Mouse (Mus musculus): ENCODE results near the gene Cpeb1. TPM values are rescaled to one million over a fixed set of nuclear protein-coding genes. Genes with fewer than 3 reads are reported as not detected.

Gene Cpeb1
- polyA plus RNA-seq (2014; fragmentation: Illumina TruSeq; extraction: RNeasy Lipid Tissue Mini Kit (QIAGEN cat#74804); ENCODE audit: low read depth, low replicate concordance), result 43.9 TPM

DNA sequence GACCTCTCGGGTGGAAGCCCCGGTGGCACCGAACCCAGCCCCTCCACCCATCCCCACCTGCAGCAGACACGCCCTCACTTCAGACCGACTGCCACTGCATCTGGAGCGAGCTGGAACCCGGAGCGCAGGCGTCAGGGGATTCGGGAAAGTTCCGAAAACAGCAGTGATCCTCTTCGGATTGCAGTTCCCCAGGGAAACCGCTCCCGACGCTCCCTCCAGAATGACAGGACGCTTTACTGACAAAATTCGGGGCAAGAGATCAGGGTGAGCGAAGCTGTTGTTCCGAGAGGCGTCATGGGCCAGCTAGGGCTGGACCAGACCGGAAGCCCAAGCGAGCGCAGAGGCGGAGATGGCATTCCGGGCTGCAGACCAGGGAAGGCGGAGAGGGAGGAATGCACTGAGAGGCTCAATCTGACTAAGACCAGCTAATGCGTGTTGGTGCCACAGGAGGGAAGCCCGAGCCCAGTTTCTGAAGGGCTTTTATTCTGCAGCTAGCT, at the start of gene Cpeb1:
TSS of gene Cpeb1 (minus strand) at position 311 of the 497 bp plus-strand sequence.

DNA sequence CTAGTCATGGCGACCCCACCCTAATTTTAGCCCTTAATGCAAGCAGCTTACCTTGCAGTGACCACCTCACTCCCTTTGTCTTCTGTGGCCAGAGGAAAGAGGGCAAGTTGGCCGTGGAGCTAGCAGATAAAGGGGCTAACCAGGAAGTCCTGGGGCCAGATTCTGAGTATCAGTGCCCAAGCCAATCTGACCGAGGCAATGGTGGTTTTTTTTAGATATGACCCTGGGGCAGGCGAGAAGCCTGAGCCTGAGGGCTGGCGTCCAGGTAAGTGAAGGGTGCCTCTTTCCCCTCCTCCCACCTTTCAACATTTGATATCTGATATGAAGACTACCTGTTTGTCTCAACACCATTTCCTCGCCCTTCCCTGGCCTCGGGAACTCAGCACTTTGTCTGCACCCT, 42.9 kb upstream of the Cpeb1 start, which contains the start of gene BC048679:
TSS of gene BC048679 (minus strand) at position 101 of the 400 bp plus-strand sequence.

DNA sequence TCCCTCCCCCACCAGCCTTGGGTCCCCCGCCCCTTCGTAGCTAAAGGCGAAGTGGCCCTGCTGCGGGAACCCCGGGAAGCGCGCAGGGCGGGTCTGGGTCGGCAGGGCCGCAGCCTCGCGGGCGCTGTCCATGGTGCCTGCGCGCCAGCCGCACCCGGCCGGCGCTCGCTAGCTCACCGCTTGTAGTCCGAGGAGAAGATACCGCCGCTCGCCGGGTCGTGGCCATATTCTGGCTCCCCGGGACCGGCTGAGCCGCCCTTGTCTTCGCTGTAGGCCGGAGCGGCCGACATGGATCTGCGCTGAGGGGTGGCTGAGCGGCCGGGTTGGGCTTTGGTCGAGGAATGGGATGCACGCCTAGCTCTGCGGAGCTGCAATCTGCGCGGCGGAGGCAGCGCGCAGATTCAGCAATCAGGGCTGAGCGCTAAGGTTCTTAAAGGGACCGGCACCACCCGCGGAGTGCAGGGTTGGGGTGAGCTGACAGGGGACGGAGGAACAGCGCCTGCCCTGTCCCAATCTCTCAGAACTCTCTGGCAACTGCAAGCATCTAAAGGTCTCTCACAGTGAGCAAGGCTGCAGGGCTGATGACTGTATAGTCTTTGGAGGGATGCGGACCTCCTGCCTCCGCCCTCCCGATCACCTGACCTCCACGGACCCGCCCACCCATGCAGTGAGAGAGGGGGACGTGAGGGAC, 38.2 kb upstream of the Cpeb1 start, which contains the start of gene Ap3b2:
TSS of gene Ap3b2 (minus strand) at position 595 of the 691 bp plus-strand sequence.

DNA sequence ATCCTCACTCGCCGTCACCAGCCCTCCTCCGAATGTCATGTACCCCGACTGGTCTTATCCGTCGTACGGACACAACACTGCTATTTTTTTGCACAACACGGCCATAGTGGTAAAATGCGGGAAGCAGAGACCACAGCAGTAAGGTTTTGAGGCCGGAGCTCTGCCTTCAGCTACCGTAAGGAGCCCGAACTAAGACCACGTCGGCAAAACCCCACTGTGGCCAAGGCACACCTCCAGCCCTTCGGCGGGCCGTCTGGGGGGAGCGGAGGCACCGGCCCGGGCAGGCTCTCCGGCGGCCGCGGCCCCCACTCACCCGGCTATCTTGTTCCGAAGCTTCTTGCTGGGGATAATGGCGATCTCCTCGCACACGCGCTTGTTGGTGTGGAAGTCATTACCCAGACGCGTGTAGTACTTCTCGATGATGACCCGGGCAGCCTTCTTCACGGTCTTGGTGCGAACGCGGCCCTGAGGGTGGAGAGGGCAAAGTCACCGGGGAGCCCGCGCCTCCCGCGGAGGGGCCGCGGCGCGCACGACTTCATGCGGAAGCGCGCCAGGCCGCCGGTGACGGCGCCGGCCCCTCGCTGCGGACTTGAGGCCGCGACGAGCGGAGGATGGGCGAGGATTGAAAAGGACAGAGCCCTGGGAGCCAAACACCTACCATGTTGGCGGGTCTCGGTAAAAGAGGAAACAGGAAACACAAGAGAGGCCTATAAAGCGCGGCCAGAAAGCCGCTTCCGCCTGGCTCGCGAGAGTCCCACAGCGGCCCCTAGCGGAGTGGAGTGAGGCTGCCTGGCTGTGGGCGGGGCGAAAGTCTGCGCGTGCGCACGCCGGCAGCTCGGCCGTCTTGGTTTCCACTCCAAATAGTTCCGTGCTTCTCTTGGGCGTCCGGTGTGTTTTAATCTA, 110.5 kb downstream of the Cpeb1 start, which contains the start of gene Rps17:
TSS of gene Rps17 (minus strand) at position 711 of the 903 bp plus-strand sequence.

Other genes with a start within 250 kb of the Cpeb1 start
- gene Pde8a, start 241.9 kb downstream of the Cpeb1 start, polyA plus RNA-seq (2014; fragmentation: Illumina TruSeq; extraction: RNeasy Lipid Tissue Mini Kit (QIAGEN cat#74804); ENCODE audit: low read depth, low replicate concordance), result 84.0 TPM
- 196 TPM for gene Rps17, start 110.2 kb downstream of the Cpeb1 start, polyA plus RNA-seq (2014; fragmentation: Illumina TruSeq; extraction: RNeasy Lipid Tissue Mini Kit (QIAGEN cat#74804); ENCODE audit: low read depth, low replicate concordance)
- 1.9 TPM for gene Ap3b2, start 38.5 kb upstream of the Cpeb1 start, polyA plus RNA-seq (2014; fragmentation: Illumina TruSeq; extraction: RNeasy Lipid Tissue Mini Kit (QIAGEN cat#74804); ENCODE audit: low read depth, low replicate concordance)
- not detected for gene BC048679, start 42.8 kb upstream of the Cpeb1 start, polyA plus RNA-seq (2014; fragmentation: Illumina TruSeq; extraction: RNeasy Lipid Tissue Mini Kit (QIAGEN cat#74804); ENCODE audit: low read depth, low replicate concordance)
- 1.2 TPM for gene Fsd2, start 111.5 kb upstream of the Cpeb1 start, polyA plus RNA-seq (2014; fragmentation: Illumina TruSeq; extraction: RNeasy Lipid Tissue Mini Kit (QIAGEN cat#74804); ENCODE audit: low read depth, low replicate concordance)
- 12.7 TPM for gene Whamm, start 115.8 kb upstream of the Cpeb1 start, polyA plus RNA-seq (2014; fragmentation: Illumina TruSeq; extraction: RNeasy Lipid Tissue Mini Kit (QIAGEN cat#74804); ENCODE audit: low read depth, low replicate concordance)